Mouse (Mus musculus): Measurements from ENCODE around the gene Fry. TPM values are rescaled to one million over a fixed set of nuclear protein-coding genes. Genes with fewer than 3 reads are reported as not detected.

The Fry gene
- polyA plus RNA-seq, 1 experiment from 2014 or later = 10.8 TPM

GRCm38 (mm10) chr5:150114778-150115177, 3.7 kb upstream of the Fry start:
- Histone ChIP-seq H3K9ac (no peak overlapping the region), H3K4me3 (no peak overlapping the region), H3K4me2 (replicated peaks) (no peak overlapping the region), H3K36me3 (no peaks in the 10 kb centered on the region), H3K27me3 (0 out of 2 replicates have a peak, but pooled peaks cover 7% of the 10 kb centered on the region), H3K27ac (no peak overlapping the region), H3K9me3 (peaks cover 5% of the 10 kb centered on the region; the same call in 1 of the 2 replicates), H3K4me1 (peaks cover 20% of the 10 kb centered on the region)
- 85% methylated on average over 4 of the region's 4 CpGs for WGBS
- no peak for ATAC-seq (ENCODE audit: low FRiP score, low read depth)

GRCm38 (mm10) chr5:150115271-150116092, 3.0 kb upstream of the Fry start:
- no peak for ATAC-seq (ENCODE audit: low FRiP score, low read depth)
- Histone ChIP-seq H3K27me3 (0 out of 2 replicates have a peak, but pooled peaks cover 7% of the 10 kb centered on the region), H3K4me2 (replicated peaks) (peak overlapping the region; percentile 9; the same call in 1 of the 2 replicates), H3K4me3 (no peak overlapping the region), H3K36me3 (no peaks in the 10 kb centered on the region), H3K9ac (no peak overlapping the region), H3K9me3 (peaks cover 5% of the 10 kb centered on the region; the same call in 1 of the 2 replicates), H3K27ac (no peak overlapping the region), H3K4me1 (peaks cover 20% of the 10 kb centered on the region)
- 54% methylated on average over 16 of the region's 16 CpGs for WGBS

- ATAC-seq (ENCODE audit: low FRiP score, low read depth) = no peak
- H3K27me3 ChIP-seq = 0 out of 2 replicates have a peak, but pooled peaks cover 7% of the 10 kb centered on the region
Observed at GRCm38 (mm10) chr5:150116216-150116905, 2.1 kb upstream of the Fry start.

GRCm38 (mm10) chr5:150116906-150117216, 1.6 kb upstream of the Fry start:
- Histone ChIP-seq H3K4me1 (peaks cover 20% of the 10 kb centered on the region), H3K4me3 (no peak overlapping the region), H3K36me3 (no peaks in the 10 kb centered on the region), H3K9me3 (peaks cover 5% of the 10 kb centered on the region; the same call in 1 of the 2 replicates), H3K27ac (no peak overlapping the region), H3K9ac (no peak overlapping the region), H3K27me3 (0 out of 2 replicates have a peak, but pooled peaks cover 7% of the 10 kb centered on the region), H3K4me2 (replicated peaks) (no peak overlapping the region)
- WGBS = 83% methylated on average over 6 of the region's 6 CpGs
- no peak for ATAC-seq (ENCODE audit: low FRiP score, low read depth)

More at GRCm38 (mm10) chr5:150116216-150116905, 2.1 kb upstream of the Fry start:
- peaks cover 5% of the 10 kb centered on the region; the same call in 1 of the 2 replicates for H3K9me3 ChIP-seq
- WGBS = 77% methylated on average over 9 of the region's 9 CpGs
- H3K4me2 ChIP-seq (replicated peaks) = 0 out of 2 replicates have a peak overlapping the region, but pooled peaks have one; percentile 9
- no peak overlapping the region for H3K9ac ChIP-seq
- H3K36me3 ChIP-seq = no peaks in the 10 kb centered on the region
- H3K4me1 ChIP-seq = peaks cover 20% of the 10 kb centered on the region
- H3K27ac ChIP-seq = no peak overlapping the region
- no peak overlapping the region for H3K4me3 ChIP-seq

GRCm38 (mm10) chr5:150118124-150118454, 356 bp upstream of the Fry start:
- Histone ChIP-seq H3K36me3 (no peaks in the 10 kb centered on the region), H3K9ac (no peak overlapping the region), H3K9me3 (peaks cover 5% of the 10 kb centered on the region; the same call in 1 of the 2 replicates), H3K27me3 (0 out of 2 replicates have a peak, but pooled peaks cover 7% of the 10 kb centered on the region), H3K27ac (no peak overlapping the region), H3K4me3 (peak overlapping the region; percentile 69), H3K4me1 (peaks cover 20% of the 10 kb centered on the region), H3K4me2 (replicated peaks) (peak overlapping the region; percentile 88)
- no peak for ATAC-seq (ENCODE audit: low FRiP score, low read depth)
- WGBS = 19% methylated on average over 8 of the region's 8 CpGs

GRCm38 (mm10) chr5:150120676-150121075, 2.2 kb downstream of the Fry start:
- Histone ChIP-seq H3K9me3 (peaks cover 5% of the 10 kb centered on the region; the same call in 1 of the 2 replicates), H3K4me2 (replicated peaks) (no peak overlapping the region), H3K27ac (no peak overlapping the region), H3K36me3 (no peaks in the 10 kb centered on the region), H3K27me3 (0 out of 2 replicates have a peak, but pooled peaks cover 7% of the 10 kb centered on the region), H3K9ac (no peak overlapping the region), H3K4me3 (no peak overlapping the region), H3K4me1 (peaks cover 12% of the 10 kb centered on the region)
- WGBS = 86% methylated on average over 8 of the region's 8 CpGs
- ATAC-seq (ENCODE audit: low FRiP score, low read depth) = no peak

GRCm38 (mm10) chr5:150122095-150122494, 3.6 kb downstream of the Fry start:
- ATAC-seq (ENCODE audit: low FRiP score, low read depth) = no peak
- H3K9ac ChIP-seq = no peak overlapping the region
- H3K27me3 ChIP-seq = 0 out of 2 replicates have a peak, but pooled peaks cover 7% of the 10 kb centered on the region
- H3K9me3 ChIP-seq = 0 out of 2 replicates have a peak, but pooled peaks cover under 1% of the 10 kb centered on the region
- no peaks in the 10 kb centered on the region for H3K36me3 ChIP-seq
- H3K4me1 ChIP-seq = peaks cover 7% of the 10 kb centered on the region
- no peak overlapping the region for H3K4me2 ChIP-seq (replicated peaks)
- WGBS = 76% methylated on average over 4 of the region's 4 CpGs
- no peak overlapping the region for H3K4me3 ChIP-seq
- no peak overlapping the region for H3K27ac ChIP-seq

- WGBS = 81% methylated on average over 2 of the region's 2 CpGs
Observed at GRCm38 (mm10) chr5:150122571-150122970, 4.1 kb downstream of the Fry start.

GRCm38 (mm10) chr5:150125920-150126319, 7.5 kb downstream of the Fry start:
- H3K27ac ChIP-seq = no peak overlapping the region
- WGBS = 69% methylated on average over 9 of the region's 9 CpGs
- no peaks in the 10 kb centered on the region for H3K36me3 ChIP-seq
- no peak overlapping the region for H3K9ac ChIP-seq
- H3K4me3 ChIP-seq = no peak overlapping the region
- ATAC-seq (ENCODE audit: low FRiP score, low read depth) = no peak
- no peaks in the 10 kb centered on the region for H3K9me3 ChIP-seq
- no peaks in the 10 kb centered on the region for H3K27me3 ChIP-seq
- no peak overlapping the region for H3K4me2 ChIP-seq (replicated peaks)
- H3K4me1 ChIP-seq = no peaks in the 10 kb centered on the region

More at GRCm38 (mm10) chr5:150122571-150122970, 4.1 kb downstream of the Fry start:
- Histone ChIP-seq H3K27ac (no peak overlapping the region), H3K4me3 (no peak overlapping the region), H3K36me3 (no peaks in the 10 kb centered on the region), H3K4me1 (peaks cover 7% of the 10 kb centered on the region), H3K27me3 (0 out of 2 replicates have a peak, but pooled peaks cover 7% of the 10 kb centered on the region), H3K9ac (no peak overlapping the region), H3K9me3 (no peaks in the 10 kb centered on the region), H3K4me2 (replicated peaks) (no peak overlapping the region)
- ATAC-seq (ENCODE audit: low FRiP score, low read depth) = no peak

GRCm38 (mm10) chr5:150128432-150128831, 10.0 kb downstream of the Fry start:
- no peak overlapping the region for H3K27ac ChIP-seq
- no peaks in the 10 kb centered on the region for H3K9me3 ChIP-seq
- no peak for ATAC-seq (ENCODE audit: low FRiP score, low read depth)
- H3K4me3 ChIP-seq = no peak overlapping the region
- WGBS = 80% methylated on average over 8 of the region's 8 CpGs
- no peak overlapping the region for H3K9ac ChIP-seq
- no peaks in the 10 kb centered on the region for H3K4me1 ChIP-seq
- no peaks in the 10 kb centered on the region for H3K27me3 ChIP-seq
- H3K36me3 ChIP-seq = no peaks in the 10 kb centered on the region
- no peak overlapping the region for H3K4me2 ChIP-seq (replicated peaks)

- H3K4me3 ChIP-seq = no peak overlapping the region
- H3K27me3 ChIP-seq = no peaks in the 10 kb centered on the region
- H3K4me2 ChIP-seq (replicated peaks) = no peak overlapping the region
- no peak overlapping the region for H3K27ac ChIP-seq
- no peak overlapping the region for H3K9ac ChIP-seq
- no peaks in the 10 kb centered on the region for H3K9me3 ChIP-seq
- 84% methylated on average over 7 of the region's 7 CpGs for WGBS
- no peak for ATAC-seq (ENCODE audit: low FRiP score, low read depth)
- H3K36me3 ChIP-seq = no peaks in the 10 kb centered on the region
- H3K4me1 ChIP-seq = no peaks in the 10 kb centered on the region
Observed at GRCm38 (mm10) chr5:150130144-150130543, 11.7 kb downstream of the Fry start.

- Histone ChIP-seq H3K9ac (no peak overlapping the region), H3K27me3 (no peaks in the 10 kb centered on the region), H3K27ac (no peak overlapping the region), H3K9me3 (no peaks in the 10 kb centered on the region), H3K4me1 (no peaks in the 10 kb centered on the region), H3K36me3 (no peaks in the 10 kb centered on the region), H3K4me2 (replicated peaks) (no peak overlapping the region), H3K4me3 (no peak overlapping the region)
- ATAC-seq (ENCODE audit: low FRiP score, low read depth) = no peak
- 73% methylated on average over 7 of the region's 7 CpGs for WGBS
Observed at GRCm38 (mm10) chr5:150131166-150131565, 12.7 kb downstream of the Fry start.
